Mouse (Mus musculus) urinary bladder, adult 18-20 months (tissue): ENCODE measurements around the gene Hpf1.
A peak's percentile ranks its signal among the peaks of the same experiment; 100 is the strongest.

Experiments
- DNase-seq, 2 experiments: peaks; one replicate each; pipeline ENCODE4 v3.0.0; 2022; ENCODE audit warnings: low spot score in 2 of 2, mixed read lengths in 2 of 2

The Hpf1 gene

DNA sequence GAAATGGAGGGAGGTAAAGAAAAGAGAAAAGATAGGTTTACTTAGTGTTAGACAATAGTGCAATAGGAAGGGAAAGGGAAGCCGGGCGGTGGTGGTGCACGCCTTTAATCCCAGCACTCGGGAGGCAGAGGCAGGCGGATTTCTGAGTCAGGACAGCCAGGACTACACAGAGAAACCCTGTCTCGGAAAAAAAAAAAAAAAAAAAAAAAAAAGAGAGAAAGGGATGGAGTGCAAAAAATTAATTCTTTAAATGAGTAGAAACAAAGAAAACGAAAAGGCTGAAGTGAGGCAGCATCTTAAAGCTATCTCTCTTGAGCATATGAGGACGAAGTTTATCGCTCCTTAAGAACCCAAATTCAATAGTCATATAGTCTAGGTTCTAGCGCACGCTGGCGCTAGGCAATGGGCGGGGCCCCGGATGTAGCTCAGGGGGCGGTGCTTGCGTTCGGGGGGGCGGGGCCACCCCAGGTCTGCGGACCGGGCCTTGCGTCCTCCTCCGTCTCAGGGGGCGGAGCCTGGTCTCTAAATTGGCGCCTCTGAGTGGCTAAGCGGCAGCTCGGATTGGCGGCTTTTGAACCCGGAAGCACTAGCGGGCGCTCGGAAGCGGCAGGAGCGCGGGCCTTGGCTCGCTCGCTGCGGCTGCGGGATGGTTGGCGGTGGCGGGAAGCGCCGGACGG lies at the start of gene Hpf1:
Gene Hpf1, plus strand, starts transcription at position 576 of the 677 bp plus-strand sequence.
- peak; percentile 76 to 88 for DNase-seq

DNA sequence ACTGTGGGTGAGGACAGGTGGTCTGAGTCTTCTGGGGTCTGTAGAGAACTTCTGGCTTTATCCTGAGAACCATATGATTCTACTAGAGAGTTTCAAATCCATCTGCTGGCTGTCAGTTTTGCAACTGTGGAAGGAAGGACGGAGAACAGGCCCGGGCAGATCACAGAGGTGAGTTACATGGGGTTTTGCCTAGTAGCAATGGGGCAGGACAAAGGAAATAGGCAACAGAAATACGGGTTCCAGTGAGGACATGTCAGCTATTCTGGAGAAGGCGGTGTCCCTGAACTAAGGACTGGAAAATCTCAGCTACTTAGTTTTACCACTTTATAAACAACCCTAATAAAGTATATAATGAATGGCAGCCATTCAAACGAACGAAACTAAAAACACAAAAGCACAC lies 47.8 kb upstream of the Hpf1 start:
- DNase-seq, result peak in 1 of 2 experiments; percentile 45

DNA sequence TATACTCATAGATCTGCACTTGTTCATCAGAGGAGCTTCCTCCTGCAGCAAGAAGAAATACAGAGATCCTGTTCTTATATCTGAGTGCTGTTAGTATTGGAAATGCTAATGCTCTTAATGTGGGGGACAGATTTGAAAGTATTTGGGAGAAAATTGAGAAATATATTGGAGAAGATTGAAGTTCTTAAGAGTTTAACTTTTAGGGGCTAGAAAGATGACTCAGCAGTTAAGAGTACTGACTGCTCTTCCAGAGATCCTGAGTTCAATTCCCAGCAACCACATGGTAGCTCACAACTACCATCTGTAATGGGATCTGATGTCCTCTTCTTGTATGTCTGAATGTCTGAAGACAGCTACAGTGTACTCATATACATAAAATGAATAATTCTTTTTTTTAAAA lies 32.7 kb upstream of the Hpf1 start:
- no peak for DNase-seq

DNA sequence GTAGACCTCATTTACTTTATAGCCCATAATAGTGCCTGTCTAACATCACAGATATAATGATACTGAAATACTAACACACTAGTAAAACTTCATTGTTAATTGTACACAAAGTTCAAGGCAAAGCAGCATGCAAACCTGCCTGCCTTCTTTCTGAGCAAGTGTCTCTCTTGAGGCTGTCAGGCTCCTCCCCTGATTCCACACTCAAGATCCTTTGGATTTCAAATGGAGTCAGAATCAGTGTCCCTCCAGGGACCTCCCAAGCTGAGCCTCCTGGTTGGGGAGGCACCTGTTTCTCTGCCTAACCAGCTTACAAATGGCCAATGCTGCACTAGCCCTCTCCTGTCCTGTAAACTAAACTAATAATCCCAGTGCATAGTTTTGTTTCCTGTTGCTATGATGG lies 32.1 kb upstream of the Hpf1 start:
- no peak for DNase-seq

DNA sequence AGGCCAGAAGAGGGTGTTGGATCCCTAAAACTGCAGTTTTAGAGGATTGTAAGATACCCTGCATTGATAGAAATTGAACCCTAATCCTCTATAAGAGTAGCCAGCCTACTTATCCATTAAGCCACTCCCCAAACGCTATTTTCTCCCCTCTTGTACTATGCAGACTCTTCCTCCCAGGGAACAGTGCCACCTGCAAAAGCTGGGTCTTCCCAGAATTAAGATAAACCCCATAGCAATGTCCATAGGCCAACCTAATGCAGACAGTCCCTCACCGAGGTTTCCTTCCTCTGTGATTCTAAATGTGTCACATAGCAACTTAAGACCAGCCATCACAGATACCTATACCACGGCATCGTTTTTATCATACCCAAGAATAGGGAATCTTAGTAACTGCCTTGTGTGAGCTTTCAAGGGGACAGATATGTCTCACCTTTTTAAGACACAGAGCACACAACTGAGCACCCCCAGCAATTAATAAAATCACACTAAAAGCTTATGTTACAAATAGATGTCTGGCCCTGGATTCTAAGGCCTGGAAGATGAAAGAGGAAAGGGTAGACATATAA lies 31.2 kb upstream of the Hpf1 start:
- no peak for DNase-seq

DNA sequence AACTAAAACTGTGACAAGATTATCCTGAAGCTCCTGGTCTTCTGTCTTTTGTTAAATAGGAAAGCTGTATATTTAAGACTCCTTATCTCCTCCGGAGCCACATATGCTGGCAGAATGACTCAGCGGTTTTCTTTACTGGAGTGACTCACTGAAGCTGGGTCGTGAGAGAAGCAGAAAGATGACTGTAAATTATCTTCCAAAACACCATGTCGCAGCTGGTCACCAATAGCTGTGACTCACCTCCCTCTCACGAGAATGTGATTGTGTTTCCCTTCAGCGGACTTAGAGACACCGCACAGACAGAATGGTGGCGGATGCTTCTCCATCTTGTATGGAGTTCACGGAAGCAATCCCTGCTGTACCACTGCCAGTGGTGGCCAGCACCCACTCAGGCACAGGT lies 30.6 kb upstream of the Hpf1 start:
- peak in 1 of 2 experiments; percentile 45 for DNase-seq

DNA sequence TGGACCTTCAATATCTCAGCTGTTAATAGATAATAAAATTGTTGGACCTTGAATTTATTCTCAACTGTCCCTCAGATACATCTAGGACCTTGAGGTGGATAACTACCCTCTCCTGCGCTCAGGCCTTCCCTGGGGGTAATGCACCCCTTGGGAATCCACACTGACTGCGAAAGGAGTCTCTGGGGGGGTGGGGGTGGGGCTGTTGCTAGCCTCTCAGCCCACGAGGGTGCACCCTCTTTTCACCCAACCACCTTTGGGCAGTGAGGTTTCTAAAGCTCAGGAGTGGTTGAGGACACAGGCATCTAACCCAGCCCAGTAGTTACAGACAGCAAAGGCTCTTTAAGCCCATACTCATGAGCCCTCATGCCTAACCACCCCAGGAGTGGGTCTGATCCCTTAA lies 29.5 kb upstream of the Hpf1 start:
- DNase-seq, result no peak

DNA sequence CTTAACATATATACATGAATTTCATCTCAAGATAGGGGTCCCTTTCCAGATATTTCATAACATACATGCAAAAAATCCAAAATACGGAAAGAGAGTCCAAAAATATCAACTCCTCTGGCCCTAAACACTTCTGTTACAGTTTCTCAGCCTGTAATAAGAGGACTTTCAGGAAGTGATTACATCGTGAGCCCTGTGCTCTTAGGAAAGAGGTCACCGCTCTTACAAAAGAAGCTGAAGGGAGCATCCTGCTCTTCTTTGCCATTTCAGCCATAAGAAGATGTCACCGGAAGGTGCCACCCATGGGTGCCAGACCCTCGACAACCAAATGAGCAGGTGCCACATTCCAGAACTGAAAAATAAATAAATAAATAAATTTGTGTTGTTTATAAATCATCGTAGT lies 28.4 kb upstream of the Hpf1 start:
- DNase-seq, result no peak

DNA sequence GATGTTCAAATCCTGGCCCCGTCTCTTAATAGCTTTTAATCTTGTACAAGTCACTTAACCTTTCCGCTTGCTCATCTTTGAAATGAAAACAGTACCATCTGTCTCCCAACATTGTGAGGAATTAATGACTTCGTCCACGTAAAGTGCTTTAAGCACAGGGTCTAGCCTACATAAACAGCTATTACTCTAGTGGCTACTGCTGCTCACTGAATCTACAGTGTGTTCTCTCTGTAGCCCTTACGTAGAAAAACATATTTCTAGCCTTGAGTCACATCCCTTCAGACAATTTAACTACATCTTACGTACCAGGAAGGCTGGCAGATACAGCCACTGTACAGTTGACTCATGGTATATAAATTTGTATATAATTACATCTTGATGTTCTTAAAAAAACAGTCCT lies 25.3 kb upstream of the Hpf1 start:
- DNase-seq, result no peak

DNA sequence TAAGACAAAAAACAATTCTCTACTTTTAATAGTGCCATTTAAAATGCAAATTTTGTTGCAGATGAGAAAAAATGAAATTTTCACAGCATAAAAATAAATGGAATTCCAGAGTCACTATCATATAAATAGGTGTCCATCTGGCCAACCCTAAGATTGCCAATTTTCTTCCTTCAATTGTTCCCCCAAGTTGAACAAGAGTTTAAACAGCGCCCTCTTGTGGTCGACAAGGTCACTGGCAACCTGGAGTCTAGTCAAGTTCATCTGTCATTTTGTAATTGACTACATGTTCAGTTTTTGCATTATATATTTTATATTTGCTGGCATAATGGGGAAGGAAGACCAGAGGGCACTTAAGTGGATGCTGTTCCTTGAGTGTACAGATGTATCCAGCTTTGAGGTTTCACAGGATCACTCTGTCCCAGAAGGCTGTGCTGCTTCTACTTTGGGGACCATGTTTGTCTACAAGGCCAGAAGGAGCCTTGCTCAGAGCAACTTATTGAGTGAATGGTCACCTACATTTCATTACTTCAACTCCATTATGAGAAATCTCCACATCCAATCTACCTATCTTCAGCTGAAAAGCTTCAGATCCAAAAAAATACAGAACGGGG lies 24.6 kb upstream of the Hpf1 start:
- DNase-seq, result peak in 1 of 2 experiments; percentile 36

DNA sequence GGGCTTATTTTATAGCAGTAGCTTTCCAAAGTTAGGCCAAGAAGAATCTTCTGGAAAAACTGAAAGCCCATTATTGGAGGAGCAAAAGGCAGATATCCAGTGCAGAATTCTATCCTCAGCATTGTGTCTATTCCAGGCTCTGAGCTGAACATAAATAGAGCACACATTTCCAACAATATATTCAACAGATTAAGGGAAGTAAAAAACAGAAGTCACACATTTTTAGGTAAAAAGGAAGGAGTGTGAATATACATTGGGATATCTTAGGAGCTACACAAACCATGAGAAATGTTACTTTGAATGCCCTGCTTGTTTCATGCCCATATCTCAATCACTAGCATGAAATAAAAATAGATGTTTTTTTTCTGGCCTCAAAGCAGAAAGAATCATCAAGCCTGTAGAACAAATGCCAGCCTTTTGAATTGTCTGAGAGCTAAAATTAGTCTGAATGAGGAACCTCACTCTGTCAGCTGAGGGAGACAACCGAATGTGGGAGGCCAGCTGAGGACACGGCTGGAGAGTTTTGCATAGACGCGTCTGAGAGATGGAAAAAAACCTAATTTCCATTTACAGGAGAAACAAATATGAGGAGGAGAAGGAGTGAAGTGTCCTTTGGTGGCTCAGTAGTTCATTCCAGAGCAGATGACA lies 22.6 kb upstream of the Hpf1 start:
- DNase-seq, result no peak

DNA sequence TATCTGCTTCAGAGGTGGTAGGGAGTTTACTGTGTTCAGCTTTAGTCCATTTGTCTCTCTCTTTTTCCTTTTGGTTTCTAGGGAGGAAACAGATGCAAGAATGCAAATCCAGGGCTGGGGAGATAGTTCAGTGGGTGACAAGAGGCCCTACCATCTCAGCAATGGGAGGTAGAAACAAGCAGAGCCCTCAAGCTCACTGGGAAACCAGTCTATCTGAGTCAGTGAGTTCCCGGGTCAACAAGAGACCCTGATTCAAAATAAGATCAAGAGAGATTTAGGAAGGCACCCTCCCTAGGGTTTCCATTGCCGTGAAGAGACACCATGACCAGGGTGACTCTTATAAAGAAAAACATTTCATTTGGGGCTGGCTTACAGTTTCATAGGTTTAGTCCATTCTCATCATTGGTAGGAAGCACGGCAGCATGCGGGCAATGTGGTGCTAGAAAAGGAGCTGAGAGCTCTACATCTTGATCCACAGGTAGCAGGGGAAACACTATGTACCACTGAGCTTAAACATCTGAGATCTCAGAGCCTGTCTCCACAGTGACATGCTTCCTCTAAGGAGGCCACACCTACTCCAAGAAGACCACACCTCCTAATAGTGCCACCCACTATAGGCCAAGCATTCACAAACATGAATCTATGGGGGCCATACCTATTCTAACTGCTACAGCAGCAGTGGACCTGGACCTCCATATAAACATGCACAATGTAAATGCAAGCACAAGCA lies 21.8 kb upstream of the Hpf1 start:
- DNase-seq, result no peak

DNA sequence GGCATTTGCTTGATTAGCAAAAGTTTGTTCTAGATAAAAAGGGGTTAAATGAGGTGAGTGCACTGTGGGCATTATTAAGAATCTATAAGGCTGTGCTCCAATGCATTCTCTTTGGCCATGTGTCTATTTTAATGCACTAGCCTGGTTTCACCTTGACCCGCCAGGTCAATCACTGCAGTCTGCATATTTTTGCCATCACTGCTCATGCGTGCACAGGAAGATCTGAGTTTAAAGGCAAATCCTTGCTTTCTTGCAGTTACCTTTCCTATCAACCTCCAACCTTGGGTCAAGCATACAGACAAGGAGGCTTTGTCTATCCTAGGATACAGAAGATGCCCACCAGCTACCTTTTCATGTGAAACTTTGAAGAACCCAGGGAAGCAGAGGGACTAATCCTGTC lies 20.5 kb upstream of the Hpf1 start:
- DNase-seq, result no peak

DNA sequence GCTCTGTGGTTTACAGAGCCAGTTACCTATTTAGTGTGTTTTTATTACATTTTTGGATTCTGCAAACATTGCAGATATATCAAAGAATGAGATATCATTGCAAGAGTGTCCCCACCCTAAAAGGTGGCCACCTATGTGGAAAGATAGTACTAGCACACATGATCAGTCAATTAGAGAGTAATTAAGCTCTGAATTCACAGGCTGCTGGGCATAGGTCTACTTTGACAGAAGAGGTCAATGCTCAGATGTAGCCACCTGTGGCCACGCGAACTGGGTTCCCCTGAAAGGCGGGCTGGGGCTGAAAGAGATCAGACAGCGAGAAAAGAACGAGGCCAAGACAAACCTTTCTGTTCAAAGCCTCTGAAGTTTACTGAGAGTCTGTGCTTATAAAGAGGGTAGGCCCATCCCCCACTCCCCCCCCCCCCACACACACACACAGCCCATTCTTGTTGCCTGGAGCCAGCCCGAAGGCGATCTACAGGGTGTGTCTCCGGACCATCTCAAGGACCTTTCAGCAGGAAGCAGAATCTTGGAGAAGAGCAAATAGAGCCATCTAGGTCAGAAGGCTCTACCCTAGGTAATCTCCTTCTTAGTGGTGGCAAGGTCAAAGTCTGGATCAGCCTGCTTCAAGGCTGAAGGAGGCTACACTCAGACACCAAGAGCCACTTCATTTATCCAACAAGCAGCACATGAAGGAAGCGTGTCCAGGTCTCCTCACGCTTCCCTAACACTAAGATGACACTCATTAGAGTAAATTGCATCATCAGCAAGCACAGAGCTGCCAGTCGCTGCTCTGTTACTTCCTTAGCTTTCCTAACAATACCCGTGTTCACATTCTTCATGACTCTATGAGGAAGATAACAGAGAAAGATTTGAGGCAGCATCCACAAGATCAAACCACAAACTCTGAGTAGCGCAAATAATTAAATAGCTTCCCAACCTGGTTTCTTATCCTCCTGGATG lies 19.7 kb upstream of the Hpf1 start:
- no peak for DNase-seq

DNA sequence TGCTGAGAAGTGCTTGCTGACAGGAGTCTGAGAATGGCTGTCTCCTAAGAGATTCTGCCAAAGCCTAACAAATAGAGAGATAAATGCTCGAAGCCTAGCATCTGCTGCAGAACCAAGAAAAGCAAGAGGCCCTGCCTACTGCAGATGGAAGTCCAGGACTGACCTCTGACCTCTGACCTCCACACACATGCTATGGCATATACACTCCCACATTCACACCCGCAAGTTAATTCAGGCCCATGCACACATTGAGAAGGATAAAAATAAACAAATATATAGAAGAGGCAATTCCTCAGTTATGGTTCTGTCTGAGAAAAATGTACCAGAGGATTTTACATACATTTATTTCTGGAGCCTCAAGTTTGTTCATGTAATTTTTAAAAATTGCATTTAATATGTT lies 11.6 kb upstream of the Hpf1 start:
- DNase-seq, result no peak

DNA sequence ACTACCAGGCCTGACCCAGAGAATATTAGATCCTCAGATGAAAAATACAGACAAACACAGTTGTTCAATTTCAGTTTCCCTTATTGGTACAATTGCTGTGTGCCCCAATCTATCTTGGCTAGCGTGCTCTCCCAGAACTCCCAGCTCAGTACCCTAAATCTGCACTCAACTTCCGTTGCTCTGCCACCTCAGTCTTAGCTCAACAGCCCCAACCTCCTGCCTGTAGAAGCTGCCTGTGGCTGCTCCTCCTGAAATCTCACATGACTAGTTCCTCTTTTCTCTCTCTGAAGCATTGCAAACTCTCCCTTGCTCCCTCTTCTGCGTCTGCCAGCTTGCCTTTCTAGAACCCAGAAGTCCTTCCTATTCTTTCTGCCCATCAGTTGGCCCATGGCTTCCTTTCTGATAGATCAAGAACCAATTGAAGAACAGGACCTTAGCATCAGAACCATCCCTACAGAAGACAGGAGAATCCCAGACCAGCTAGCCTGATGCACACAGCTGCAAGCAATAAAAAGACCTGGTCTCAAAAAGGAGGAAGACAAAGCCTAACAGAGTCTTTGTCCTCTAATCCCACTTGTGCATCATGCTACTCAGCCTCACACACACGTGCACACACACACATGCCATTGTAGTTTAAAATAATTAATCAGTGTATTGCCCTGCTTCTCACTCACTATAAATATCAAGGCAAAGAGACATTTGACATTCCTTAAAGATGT lies 6.6 kb upstream of the Hpf1 start:
- DNase-seq, result no peak

DNA sequence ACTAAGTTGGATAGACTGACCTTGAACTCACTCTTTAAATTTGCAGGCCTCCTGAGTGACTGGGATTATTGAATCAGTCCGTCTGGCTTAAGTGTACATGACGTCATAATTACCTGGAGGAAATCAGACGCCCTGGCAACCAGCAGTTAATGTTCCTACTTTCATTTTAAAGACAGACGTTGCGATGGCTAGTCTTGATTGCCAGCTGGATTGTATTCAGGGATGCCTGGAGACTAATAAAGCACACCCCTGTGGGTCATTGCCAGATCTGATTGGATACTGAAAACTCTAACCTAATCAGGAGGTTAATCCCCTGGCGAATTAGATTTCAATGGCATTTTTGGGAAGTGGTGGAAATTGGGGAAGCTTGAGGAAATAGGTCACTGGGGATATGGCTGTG lies 3.5 kb upstream of the Hpf1 start:
- DNase-seq, result no peak

DNA sequence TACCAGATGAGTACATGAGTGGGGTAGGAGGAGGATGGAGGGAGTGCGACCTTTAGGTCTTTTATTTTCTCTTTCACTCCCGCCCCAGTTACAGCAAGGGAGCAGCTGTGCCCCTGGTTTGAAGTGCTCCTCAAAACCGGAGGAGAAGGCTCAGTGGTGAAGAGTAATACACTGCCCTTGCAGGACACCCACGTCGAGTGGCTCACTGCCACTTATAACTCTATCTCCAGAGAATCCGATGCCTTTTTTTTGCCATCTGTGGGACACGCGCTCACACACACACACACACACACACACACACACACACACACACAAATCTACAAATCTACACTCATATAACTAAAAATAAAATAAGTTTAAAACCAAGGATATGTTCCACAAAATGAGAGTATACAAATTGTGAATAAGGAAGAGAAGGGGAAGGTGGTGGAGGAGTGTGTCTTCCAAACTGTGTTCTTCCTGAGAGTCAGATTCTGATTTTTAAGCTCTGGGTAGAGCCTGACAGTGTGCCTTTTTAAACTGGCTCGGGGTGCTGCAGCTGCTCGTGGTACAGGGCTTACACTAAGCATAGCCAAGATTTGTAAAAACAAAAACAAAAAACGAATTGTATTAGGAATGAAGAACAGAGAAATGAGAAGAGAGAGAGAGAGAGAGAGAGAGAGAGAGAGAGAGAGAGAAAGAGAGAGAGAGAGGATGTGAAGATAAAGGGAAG lies 931 bp upstream of the Hpf1 start:
- DNase-seq, result no peak

DNA sequence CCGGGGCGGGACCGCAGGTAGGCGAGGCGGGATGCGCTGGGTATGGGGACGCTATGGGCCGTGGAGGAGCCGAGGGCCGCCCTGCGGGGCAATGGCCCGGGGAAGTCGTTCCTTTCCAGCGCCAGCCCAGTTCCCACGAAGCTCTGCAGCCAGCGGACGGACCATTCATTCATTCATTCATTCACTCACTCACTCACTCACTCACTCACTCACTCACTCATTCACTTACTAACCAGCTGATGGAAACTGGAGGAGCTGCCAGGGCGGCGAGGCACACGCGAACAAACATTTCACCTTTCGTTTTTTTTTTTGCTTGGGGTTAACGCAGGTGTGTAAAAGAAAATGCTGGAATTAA lies 279 bp downstream of the Hpf1 start:
- no peak for DNase-seq

DNA sequence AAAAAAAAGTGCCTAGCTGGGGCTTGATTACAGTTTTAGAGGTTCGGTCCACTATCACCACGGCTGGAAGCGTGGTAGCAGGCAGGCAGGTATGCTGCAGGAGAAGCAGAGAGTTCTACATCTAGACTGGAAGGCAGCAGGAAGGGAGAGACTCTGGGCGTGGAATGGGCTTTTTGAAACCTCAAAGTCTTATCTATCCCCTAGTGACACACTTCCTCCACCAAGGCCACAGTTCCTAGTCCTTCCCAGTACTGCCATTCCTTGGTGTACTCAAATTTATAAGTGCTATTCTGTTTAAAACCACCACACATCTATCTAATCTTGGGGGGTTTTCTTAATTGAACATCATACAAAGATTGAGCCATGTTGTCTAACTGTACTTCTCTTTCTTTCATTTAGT lies 1.5 kb downstream of the Hpf1 start:
- DNase-seq, result no peak
